ENCODE assay signal across 14 mouse cellular contexts in the genomic region with DNA sequence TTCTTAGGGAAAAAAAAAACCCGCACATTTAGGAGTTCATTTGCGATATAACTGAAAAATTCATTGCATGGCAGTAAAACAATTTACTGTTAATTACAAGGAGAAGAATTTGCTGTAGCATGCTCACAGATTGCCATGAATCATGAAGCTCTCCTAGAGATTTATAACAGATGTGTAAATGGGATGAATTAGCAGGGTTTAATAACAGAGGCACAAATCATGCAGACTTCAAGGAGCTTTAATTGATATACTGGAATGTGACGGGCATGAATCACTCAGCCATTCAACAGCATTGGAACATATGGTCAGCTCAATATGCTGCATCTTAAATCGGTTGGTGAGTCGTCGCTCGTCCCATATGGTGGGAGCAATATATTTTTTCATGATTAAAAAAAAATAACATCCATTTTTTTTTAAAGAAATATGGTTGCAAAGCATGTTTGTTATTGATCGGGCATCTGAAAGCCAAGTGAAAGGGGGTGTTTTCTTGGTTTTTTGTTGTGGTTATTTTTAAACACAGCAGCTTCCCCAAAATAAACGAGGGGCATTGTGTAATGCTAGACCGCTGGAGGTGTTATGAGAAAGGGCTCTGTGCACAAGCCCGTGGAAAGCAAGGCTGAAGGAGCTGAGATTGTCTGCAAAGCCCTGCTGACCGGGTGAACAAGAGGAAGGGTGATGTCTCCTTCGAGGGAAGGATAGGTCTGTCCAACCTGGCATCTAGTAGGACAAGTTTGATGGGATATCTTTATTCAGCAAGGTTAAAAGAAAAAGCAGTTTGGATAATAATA.
DNase-seq lines count a peak whose midpoint lies in the region; ATAC-seq and TF ChIP-seq lines count a peak whose summit lies in the region.
"Had no signal": no experiment of that assay in that cellular context is flagged by ENCODE, and none has a peak within 500 bp of the region (broad histone marks: within the 10 kb centered on the region; RNA-seq: fewer than 3 reads in every experiment).

No protein-coding gene starts in this region.

- peaks cover 16% of the 10 kb centered on the region for H3K4me1 ChIP-seq in forebrain, embryonic 12.5 days
- H3K4me1 ChIP-seq in limb, embryonic 14.5 days (ENCODE audit: control insufficient read depth, insufficient read depth, low read length), result 0 out of 2 replicates have a peak, but pooled peaks cover 10% of the 10 kb centered on the region
- no peaks in the 10 kb centered on the region for H3K4me1 ChIP-seq in heart, embryonic 12.5 days (replicated peaks)
- H3K4me1 ChIP-seq: heart, embryonic 10.5 days; lung, embryonic 15.5 days had no signal

- no peak for TF ChIP-seq CTCF in layer of hippocampus, adult 2 months (conservative IDR thresholded peaks at IDR 0.05)

- no peak overlapping the region for H3K4me3 ChIP-seq in layer of hippocampus, adult 2 months
- no peak overlapping the region for H3K4me3 ChIP-seq in forebrain, embryonic 12.5 days (replicated peaks)
- H3K4me3 ChIP-seq in limb, embryonic 14.5 days (replicated peaks; ENCODE audit: low read length), result no peak overlapping the region
- H3K4me3 ChIP-seq in heart, embryonic 12.5 days, result no peak overlapping the region
- H3K4me3 ChIP-seq: embryonic facial prominence, embryonic 13.5 days; heart, embryonic 10.5 days; hindbrain, embryonic 15.5 days; lung, embryonic 15.5 days had no signal

- H3K27ac ChIP-seq in layer of hippocampus, adult 2 months, result no peak overlapping the region
- no peak overlapping the region; the same call in 1 of the 2 replicates for H3K27ac ChIP-seq in forebrain, embryonic 12.5 days
- H3K27ac ChIP-seq in limb, embryonic 14.5 days (replicated peaks; ENCODE audit: low read depth, low read length), result no peak overlapping the region
- no peak overlapping the region for H3K27ac ChIP-seq in heart, embryonic 12.5 days (ENCODE audit: poor library complexity, severe bottlenecking)
- H3K27ac ChIP-seq: embryonic facial prominence, embryonic 13.5 days; heart, embryonic 10.5 days; hindbrain, embryonic 15.5 days; lung, embryonic 15.5 days had no signal

- DNase-seq in layer of hippocampus, adult 2 months (ENCODE audit: low spot score in 2 of 2), result peak; percentile 18 to 59
- no peak for DNase-seq in layer of hippocampus, postnatal 10 days (ENCODE audit: low spot score in 2 of 2)
- DNase-seq in limb, embryonic 14.5 days (ENCODE audit: low spot score), result peak; percentile 15
- DNase-seq: adrenal gland, adult 8-10 months; kidney, postnatal 10 days had no signal

- H3K4me2 ChIP-seq in forebrain, embryonic 12.5 days, result no peak overlapping the region; the same call in 1 of the 2 replicates
- H3K4me2 ChIP-seq in limb, embryonic 14.5 days (replicated peaks; ENCODE audit: low read depth, low read length, severe bottlenecking), result no peak overlapping the region
- H3K4me2 ChIP-seq in heart, embryonic 12.5 days, result no peak overlapping the region
- H3K4me2 ChIP-seq: embryonic facial prominence, embryonic 13.5 days; hindbrain, embryonic 15.5 days; lung, embryonic 15.5 days had no signal

- 30% methylated on average over 13 of the region's 13 CpGs for WGBS in forebrain, embryonic 12.5 days
- 19% methylated on average over 13 of the region's 13 CpGs for WGBS in limb, embryonic 14.5 days
- 67% methylated on average over 13 of the region's 13 CpGs for WGBS in heart, embryonic 12.5 days

- peaks cover 22% of the 10 kb centered on the region for H3K27me3 ChIP-seq in forebrain, embryonic 12.5 days
- no peaks in the 10 kb centered on the region for H3K27me3 ChIP-seq in limb, embryonic 14.5 days (ENCODE audit: control insufficient read depth, insufficient read depth, low read length)
- H3K27me3 ChIP-seq in heart, embryonic 12.5 days (replicated peaks), result no peaks in the 10 kb centered on the region
- H3K27me3 ChIP-seq: CH12.LX; hindbrain, embryonic 15.5 days; lung, embryonic 15.5 days had no signal

- no peaks in the 10 kb centered on the region for H3K9me3 ChIP-seq in forebrain, embryonic 12.5 days
- no peaks in the 10 kb centered on the region for H3K9me3 ChIP-seq in limb, embryonic 14.5 days (ENCODE audit: control insufficient read depth, low read length)
- no peaks in the 10 kb centered on the region for H3K9me3 ChIP-seq in heart, embryonic 12.5 days (replicated peaks)
- H3K9me3 ChIP-seq: embryonic facial prominence, embryonic 13.5 days; heart, embryonic 10.5 days; hindbrain, embryonic 15.5 days; lung, embryonic 15.5 days had no signal

- H3K9ac ChIP-seq in forebrain, embryonic 12.5 days, result no peak overlapping the region
- no peak overlapping the region for H3K9ac ChIP-seq in limb, embryonic 14.5 days (ENCODE audit: low read depth, low read length, severe bottlenecking)
- H3K9ac ChIP-seq in heart, embryonic 12.5 days, result no peak overlapping the region
- H3K9ac ChIP-seq: embryonic facial prominence, embryonic 13.5 days; hindbrain, embryonic 15.5 days; lung, embryonic 15.5 days had no signal

- no peak for TF ChIP-seq POLR2A in limb, embryonic 14.5 days (IDR thresholded peaks at IDR 0.05; ENCODE audit: borderline replicate concordance, extremely low read depth, insufficient read depth, insufficient read length)

- no peaks in the 10 kb centered on the region for H3K36me3 ChIP-seq in forebrain, embryonic 12.5 days (replicated peaks)
- no peaks in the 10 kb centered on the region for H3K36me3 ChIP-seq in limb, embryonic 14.5 days (ENCODE audit: control insufficient read depth, insufficient read depth, low read length)
- no peaks in the 10 kb centered on the region for H3K36me3 ChIP-seq in heart, embryonic 12.5 days
- H3K36me3 ChIP-seq: embryonic facial prominence, embryonic 13.5 days; heart, embryonic 10.5 days; hindbrain, embryonic 15.5 days; lung, embryonic 15.5 days had no signal

- peak; percentile 87 for ATAC-seq in common myeloid progenitor, adult 5-6 weeks (replicated peaks; ENCODE audit: low read depth, poor library complexity, severe bottlenecking)
- peak; percentile 67; the same call in 1 of the 2 replicates for ATAC-seq in forebrain, embryonic 12.5 days (ENCODE audit: low FRiP score)
- ATAC-seq in limb, embryonic 14.5 days (ENCODE audit: low FRiP score, low read depth), result no peak
- no peak for ATAC-seq in heart, embryonic 12.5 days (ENCODE audit: insufficient number of reproducible peaks, low FRiP score)
- no peak for ATAC-seq in monocyte, adult 5-6 weeks (replicated peaks; ENCODE audit: insufficient number of reproducible peaks, low FRiP score, low TSS enrichment, poor library complexity, severe bottlenecking)

Comparison
In these comparisons a context has a peak if more than half of its experiments do, and no peak if none do; other contexts are left out.
1. DNase-seq: peak in layer of hippocampus, adult 2 months (2 of 2) and limb, embryonic 14.5 days (single experiment); none in layer of hippocampus, postnatal 10 days (0 of 2).
2. ATAC-seq: peak in common myeloid progenitor, adult 5-6 weeks (single experiment) and forebrain, embryonic 12.5 days (single experiment); none in limb, embryonic 14.5 days (single experiment), heart, embryonic 12.5 days (single experiment) and monocyte, adult 5-6 weeks (single experiment).